Mouse (Mus musculus): ENCODE measurements around the gene Pex26. TPM values are rescaled to one million over a fixed set of nuclear protein-coding genes. Genes with fewer than 3 reads are reported as not detected.

Gene Pex26
- polyA plus RNA-seq, 1 experiment from 2014 or later, result 12.3 TPM

GRCm38 (mm10) chr6:121214221-121214620 is 30.8 kb downstream of the Pex26 start:
- H3K27ac ChIP-seq (replicated peaks), result no peak overlapping the region
- peaks cover 11% of the 10 kb centered on the region for H3K4me1 ChIP-seq
- ATAC-seq (ENCODE audit: low FRiP score, low read depth), result no peak
- H3K4me2 ChIP-seq (replicated peaks), result no peak overlapping the region
- 92% methylated on average over 5 of the region's 5 CpGs for WGBS
- H3K9me3 ChIP-seq, result no peaks in the 10 kb centered on the region
- H3K27me3 ChIP-seq, result peaks cover 36% of the 10 kb centered on the region
- H3K9ac ChIP-seq (replicated peaks), result no peak overlapping the region
- no peaks in the 10 kb centered on the region for H3K36me3 ChIP-seq
- H3K4me3 ChIP-seq, result no peak overlapping the region

GRCm38 (mm10) chr6:121214667-121215330 is 31.3 kb downstream of the Pex26 start:
- no peaks in the 10 kb centered on the region for H3K9me3 ChIP-seq
- H3K36me3 ChIP-seq, result no peaks in the 10 kb centered on the region
- H3K27ac ChIP-seq (replicated peaks), result no peak overlapping the region
- H3K4me1 ChIP-seq, result peaks cover 11% of the 10 kb centered on the region
- no peak overlapping the region for H3K4me2 ChIP-seq (replicated peaks)
- H3K27me3 ChIP-seq, result peaks cover 31% of the 10 kb centered on the region
- no peak for ATAC-seq (ENCODE audit: low FRiP score, low read depth)
- H3K4me3 ChIP-seq, result no peak overlapping the region
- 88% methylated on average over 8 of the region's 8 CpGs for WGBS
- H3K9ac ChIP-seq (replicated peaks), result no peak overlapping the region

GRCm38 (mm10) chr6:121215336-121215735 is 31.9 kb downstream of the Pex26 start:
- Histone ChIP-seq H3K27me3 (peaks cover 26% of the 10 kb centered on the region), H3K4me3 (no peak overlapping the region), H3K4me2 (replicated peaks) (no peak overlapping the region), H3K9ac (replicated peaks) (no peak overlapping the region), H3K9me3 (no peaks in the 10 kb centered on the region), H3K27ac (replicated peaks) (no peak overlapping the region), H3K4me1 (peaks cover 11% of the 10 kb centered on the region), H3K36me3 (no peaks in the 10 kb centered on the region)
- no peak for ATAC-seq (ENCODE audit: low FRiP score, low read depth)
- WGBS, result 65% methylated on average over 5 of the region's 5 CpGs

GRCm38 (mm10) chr6:121215896-121216295 is 32.4 kb downstream of the Pex26 start:
- Histone ChIP-seq H3K27ac (replicated peaks) (no peak overlapping the region), H3K9ac (replicated peaks) (no peak overlapping the region), H3K36me3 (no peaks in the 10 kb centered on the region), H3K4me2 (replicated peaks) (no peak overlapping the region), H3K4me3 (no peak overlapping the region), H3K9me3 (no peaks in the 10 kb centered on the region), H3K27me3 (peaks cover 20% of the 10 kb centered on the region), H3K4me1 (peaks cover 8% of the 10 kb centered on the region)
- 85% methylated on average over 6 of the region's 6 CpGs for WGBS
- ATAC-seq (ENCODE audit: low FRiP score, low read depth), result no peak

GRCm38 (mm10) chr6:121216589-121217255 is 33.3 kb downstream of the Pex26 start:
- H3K4me2 ChIP-seq (replicated peaks), result no peak overlapping the region
- H3K27ac ChIP-seq (replicated peaks), result no peak overlapping the region
- no peak overlapping the region for H3K4me3 ChIP-seq
- whole genome bisulfite sequencing, result 86% methylated on average over 5 of the region's 5 CpGs
- H3K9ac ChIP-seq (replicated peaks), result no peak overlapping the region
- no peaks in the 10 kb centered on the region for H3K9me3 ChIP-seq
- H3K27me3 ChIP-seq, result peaks cover 12% of the 10 kb centered on the region
- H3K4me1 ChIP-seq, result no peaks in the 10 kb centered on the region
- no peak for ATAC-seq (ENCODE audit: low FRiP score, low read depth)
- H3K36me3 ChIP-seq, result no peaks in the 10 kb centered on the region

- Histone ChIP-seq H3K9me3 (no peaks in the 10 kb centered on the region), H3K4me3 (no peak overlapping the region), H3K27ac (replicated peaks) (no peak overlapping the region), H3K36me3 (no peaks in the 10 kb centered on the region), H3K4me1 (no peaks in the 10 kb centered on the region), H3K27me3 (no peaks in the 10 kb centered on the region; the same call in 1 of the 2 replicates), H3K9ac (replicated peaks) (no peak overlapping the region), H3K4me2 (replicated peaks) (no peak overlapping the region)
- 93% methylated on average over 7 of the region's 7 CpGs for WGBS
- no peak for ATAC-seq (ENCODE audit: low FRiP score, low read depth)
These were observed 34.5 kb downstream of the Pex26 start for GRCm38 (mm10) chr6:121218002-121218401.

GRCm38 (mm10) chr6:121219406-121219805 is 35.9 kb downstream of the Pex26 start:
- WGBS, result 87% methylated on average over 4 of the region's 4 CpGs
- Histone ChIP-seq H3K4me2 (replicated peaks) (no peak overlapping the region), H3K4me1 (no peaks in the 10 kb centered on the region), H3K27ac (replicated peaks) (no peak overlapping the region), H3K9ac (replicated peaks) (no peak overlapping the region), H3K36me3 (no peaks in the 10 kb centered on the region), H3K9me3 (no peaks in the 10 kb centered on the region), H3K4me3 (no peak overlapping the region), H3K27me3 (no peaks in the 10 kb centered on the region; the same call in 1 of the 2 replicates)
- ATAC-seq (ENCODE audit: low FRiP score, low read depth), result no peak

GRCm38 (mm10) chr6:121220181-121220580 is 36.7 kb downstream of the Pex26 start:
- H3K4me3 ChIP-seq, result no peak overlapping the region
- H3K9ac ChIP-seq (replicated peaks), result no peak overlapping the region
- no peaks in the 10 kb centered on the region for H3K4me1 ChIP-seq
- no peaks in the 10 kb centered on the region for H3K9me3 ChIP-seq
- no peak overlapping the region for H3K4me2 ChIP-seq (replicated peaks)
- H3K36me3 ChIP-seq, result no peaks in the 10 kb centered on the region
- H3K27me3 ChIP-seq, result no peaks in the 10 kb centered on the region; the same call in 1 of the 2 replicates
- H3K27ac ChIP-seq (replicated peaks), result no peak overlapping the region
- 90% methylated on average over 10 of the region's 10 CpGs for WGBS
- ATAC-seq (ENCODE audit: low FRiP score, low read depth), result no peak

- H3K27me3 ChIP-seq, result no peaks in the 10 kb centered on the region
- H3K4me1 ChIP-seq, result no peaks in the 10 kb centered on the region
- H3K9ac ChIP-seq (replicated peaks), result no peak overlapping the region
- no peak overlapping the region for H3K4me3 ChIP-seq
- no peak for ATAC-seq (ENCODE audit: low FRiP score, low read depth)
- no peak overlapping the region for H3K27ac ChIP-seq (replicated peaks)
- no peaks in the 10 kb centered on the region for H3K36me3 ChIP-seq
- H3K9me3 ChIP-seq, result no peaks in the 10 kb centered on the region
- 90% methylated on average over 8 of the region's 8 CpGs for whole genome bisulfite sequencing
- H3K4me2 ChIP-seq (replicated peaks), result no peak overlapping the region
These were observed 38.6 kb downstream of the Pex26 start for GRCm38 (mm10) chr6:121221876-121222597.

GRCm38 (mm10) chr6:121223001-121223400 is 39.5 kb downstream of the Pex26 start:
- Histone ChIP-seq H3K4me1 (no peaks in the 10 kb centered on the region), H3K27me3 (no peaks in the 10 kb centered on the region), H3K9me3 (no peaks in the 10 kb centered on the region), H3K9ac (replicated peaks) (no peak overlapping the region), H3K36me3 (no peaks in the 10 kb centered on the region), H3K4me2 (replicated peaks) (no peak overlapping the region), H3K27ac (replicated peaks) (no peak overlapping the region), H3K4me3 (no peak overlapping the region)
- ATAC-seq (ENCODE audit: low FRiP score, low read depth), result no peak
- 94% methylated on average over 14 of the region's 14 CpGs for WGBS

GRCm38 (mm10) chr6:121224067-121224466 is 40.6 kb downstream of the Pex26 start:
- no peaks in the 10 kb centered on the region for H3K36me3 ChIP-seq
- H3K4me2 ChIP-seq (replicated peaks), result no peak overlapping the region
- H3K4me3 ChIP-seq, result no peak overlapping the region
- no peak overlapping the region for H3K9ac ChIP-seq (replicated peaks)
- no peaks in the 10 kb centered on the region for H3K9me3 ChIP-seq
- H3K27ac ChIP-seq (replicated peaks), result no peak overlapping the region
- ATAC-seq (ENCODE audit: low FRiP score, low read depth), result no peak
- H3K27me3 ChIP-seq, result no peaks in the 10 kb centered on the region
- H3K4me1 ChIP-seq, result no peaks in the 10 kb centered on the region
- 81% methylated on average over 5 of the region's 5 CpGs for WGBS

GRCm38 (mm10) chr6:121224993-121225392 is 41.5 kb downstream of the Pex26 start:
- H3K27ac ChIP-seq (replicated peaks), result no peak overlapping the region
- H3K4me2 ChIP-seq (replicated peaks), result no peak overlapping the region
- no peak overlapping the region for H3K9ac ChIP-seq (replicated peaks)
- H3K4me1 ChIP-seq, result no peaks in the 10 kb centered on the region
- no peaks in the 10 kb centered on the region for H3K36me3 ChIP-seq
- no peak for ATAC-seq (ENCODE audit: low FRiP score, low read depth)
- H3K9me3 ChIP-seq, result no peaks in the 10 kb centered on the region
- 37% methylated on average over 6 of the region's 6 CpGs for WGBS
- H3K27me3 ChIP-seq, result no peaks in the 10 kb centered on the region
- no peak overlapping the region for H3K4me3 ChIP-seq

All from midbrain, embryonic 12.5 days (tissue).